Mouse (Mus musculus): Measurements from ENCODE around the gene Foxi3. TPM values are rescaled to one million over a fixed set of nuclear protein-coding genes. Genes with fewer than 3 reads are reported as not detected.

Gene Foxi3
- total and polyA plus RNA-seq, 3 experiments = not detected

GRCm38 (mm10) chr6:70955841-70956240 is 490 bp upstream of the Foxi3 start:
- Histone ChIP-seq H3K27me3 (replicated peaks) (no peaks in the 10 kb centered on the region), H3K27ac (ENCODE audit: insufficient read depth, low read depth) (no peak overlapping the region), H3K9ac (ENCODE audit: insufficient read depth, low read depth) (no peak overlapping the region), H3K4me1 (ENCODE audit: control insufficient read depth in 1 of 2, insufficient read depth in 2 of 2) (peaks cover 2 to 14% of the 10 kb centered on the region in 2 experiments; a peak in 2 of 4 replicates), H3K4me3 (replicated peaks in 1 of 3; ENCODE audit: low read depth in 2 of 3, low read length in 2 of 3, poor library complexity in 1 of 3) (no peak overlapping the region), H3K9me3 (replicated peaks; ENCODE audit: low read length) (peaks cover 12% of the 10 kb centered on the region), H3K4me2 (ENCODE audit: insufficient read depth, low read depth, poor library complexity, severe bottlenecking) (no peak overlapping the region), H3K36me3 (replicated peaks in 1 of 2; ENCODE audit: control insufficient read depth in 1 of 2, insufficient read depth in 1 of 2, low read length in 1 of 2) (no peaks in the 10 kb centered on the region), H3K79me2 (replicated peaks; ENCODE audit: control insufficient read depth, extremely low read depth, insufficient read depth, poor library complexity, severe bottlenecking) (no peaks in the 10 kb centered on the region)
- in situ Hi-C loops (cut with MboI; ENCODE audit: low pct_ligation_motif_present, low pct_unique_long_range_greater_than_20kb, low sequenced_read_pairs) (loop anchor here (5.0 kb wide), 1 partner anchor 171 kb away; no protein-coding TSS in a partner anchor), dilution Hi-C loops (cut with MboI; ENCODE audit: extremely low pct_ligation_motif_present, extremely low pct_unique_long_range_greater_than_20kb, low sequenced_read_pairs) (no loop called here)
- TF ChIP-seq USF1 (IDR thresholded peaks at IDR 0.05; ENCODE audit: low read depth, low read length) = no peak
- TF ChIP-seq MAFK (IDR thresholded peaks at IDR 0.05; ENCODE audit: insufficient replicate concordance, low read length) = no peak
- TF ChIP-seq SIN3A (IDR thresholded peaks at IDR 0.05; ENCODE audit: low read length) = no peak
- no peak for TF ChIP-seq RCOR1 (conservative IDR thresholded peaks at IDR 0.05; ENCODE audit: low read depth, low read length)
- TF ChIP-seq ETS1 (conservative IDR thresholded peaks at IDR 0.05; ENCODE audit: low read depth, low read length) = no peak
- TF ChIP-seq HCFC1 (IDR thresholded peaks at IDR 0.05; ENCODE audit: low read depth, low read length) = no peak
- no peak for TF ChIP-seq KAT2A (IDR thresholded peaks at IDR 0.05; ENCODE audit: insufficient replicate concordance, low read length)
- no peak for TF ChIP-seq PAX5 (IDR thresholded peaks at IDR 0.05; ENCODE audit: low read length)
- no peak for TF ChIP-seq CHD1 (IDR thresholded peaks at IDR 0.05; ENCODE audit: low read depth, low read length)
- no peak for TF ChIP-seq NELFE (IDR thresholded peaks at IDR 0.05; ENCODE audit: low read depth, low read length)
- no peak for TF ChIP-seq RAD21 (IDR thresholded peaks at IDR 0.05; ENCODE audit: low read depth, low read length)
- no peak for TF ChIP-seq POLR2AphosphoS2 (IDR thresholded peaks at IDR 0.05; ENCODE audit: low read depth, low read length)
- no peak for TF ChIP-seq MAX (IDR thresholded peaks at IDR 0.05; ENCODE audit: low read length)
- no peak for TF ChIP-seq E2F4 (IDR thresholded peaks at IDR 0.05; ENCODE audit: insufficient replicate concordance, low read depth, low read length)
- no peak for TF ChIP-seq JUN (IDR thresholded peaks at IDR 0.05; ENCODE audit: insufficient read depth, low read depth, low read length)
- DNase-seq (ENCODE audit: extremely low read depth) = no peak

GRCm38 (mm10) chr6:70956936-70957335 is 605 bp downstream of the Foxi3 start:
- H3K27me3 ChIP-seq (replicated peaks) = no peaks in the 10 kb centered on the region
- in situ Hi-C loops (cut with MboI; ENCODE audit: low pct_ligation_motif_present, low pct_unique_long_range_greater_than_20kb, low sequenced_read_pairs) = loop anchor here (5.0 kb wide), 1 partner anchor 170 kb away; no protein-coding TSS in a partner anchor
- dilution Hi-C loops (cut with MboI; ENCODE audit: extremely low pct_ligation_motif_present, extremely low pct_unique_long_range_greater_than_20kb, low sequenced_read_pairs) = no loop called here

More at GRCm38 (mm10) chr6:70956936-70957335, 605 bp downstream of the Foxi3 start:
- no peak overlapping the region for H3K27ac ChIP-seq (ENCODE audit: insufficient read depth, low read depth)
- H3K9ac ChIP-seq (ENCODE audit: insufficient read depth, low read depth) = no peak overlapping the region
- TF ChIP-seq ZC3H11A (IDR thresholded peaks at IDR 0.05; ENCODE audit: low read depth, low read length) (no peak), TCF12 (IDR thresholded peaks at IDR 0.05; ENCODE audit: low read depth, low read length) (no peak), KAT2A (IDR thresholded peaks at IDR 0.05; ENCODE audit: insufficient replicate concordance, low read length) (no peak)
- no peak overlapping the region for H3K4me2 ChIP-seq (ENCODE audit: insufficient read depth, low read depth, poor library complexity, severe bottlenecking)
- no peak for DNase-seq (ENCODE audit: extremely low read depth)
- H3K9me3 ChIP-seq (replicated peaks; ENCODE audit: low read length) = peaks cover 12% of the 10 kb centered on the region
- peaks cover 2 to 14% of the 10 kb centered on the region in 2 experiments; a peak in 2 of 4 replicates for H3K4me1 ChIP-seq (ENCODE audit: control insufficient read depth in 1 of 2, insufficient read depth in 2 of 2)
- H3K36me3 ChIP-seq (replicated peaks in 1 of 2; ENCODE audit: control insufficient read depth in 1 of 2, insufficient read depth in 1 of 2, low read length in 1 of 2) = no peaks in the 10 kb centered on the region
- H3K4me3 ChIP-seq (replicated peaks in 1 of 3; ENCODE audit: low read depth in 2 of 3, low read length in 2 of 3, poor library complexity in 1 of 3) = no peak overlapping the region
- H3K79me2 ChIP-seq (replicated peaks; ENCODE audit: control insufficient read depth, extremely low read depth, insufficient read depth, poor library complexity, severe bottlenecking) = no peaks in the 10 kb centered on the region

Measured in CH12.LX (cell line).